Comparison of ENCODE assay signal across 14 mouse cellular contexts in genomic region chr10:68008198-68008955, GRCm38 (mm10). TPM values are rescaled to one million over a fixed set of nuclear protein-coding genes. Genes with fewer than 3 reads are reported as not detected.
DNase-seq lines count a peak whose midpoint lies in the region; ATAC-seq and TF ChIP-seq lines count a peak whose summit lies in the region.
"Had no signal": no experiment of that assay in that cellular context is flagged by ENCODE, and none has a peak within 500 bp of the region (broad histone marks: within the 10 kb centered on the region; RNA-seq: fewer than 3 reads in every experiment).

No protein-coding gene starts in this region.

- H3K36me3 ChIP-seq in kidney, adult 2 months (ENCODE audit: control insufficient read depth, insufficient read depth, low read length) = no peaks in the 10 kb centered on the region
- H3K36me3 ChIP-seq in kidney, embryonic 16.5 days (ENCODE audit: insufficient read depth, low read length) = peaks cover 12% of the 10 kb centered on the region; the same call in 1 of the 2 replicates
- 0 out of 2 replicates have a peak, but pooled peaks cover 6% of the 10 kb centered on the region for H3K36me3 ChIP-seq in heart, postnatal 0 days (replicated peaks; ENCODE audit: control insufficient read depth, insufficient read depth, low read length)
- H3K36me3 ChIP-seq in midbrain, embryonic 15.5 days (replicated peaks) = no peaks in the 10 kb centered on the region

- peaks cover 9% of the 10 kb centered on the region; the same call in 1 of the 2 replicates for H3K9me3 ChIP-seq in kidney, embryonic 16.5 days (ENCODE audit: low read length)
- H3K9me3 ChIP-seq in heart, postnatal 0 days (replicated peaks; ENCODE audit: control insufficient read depth, low read length) = no peaks in the 10 kb centered on the region
- H3K9me3 ChIP-seq in midbrain, embryonic 15.5 days = no peaks in the 10 kb centered on the region
- H3K9me3 ChIP-seq: neural tube, embryonic 12.5 days had no signal

- no peak overlapping the region for H3K4me3 ChIP-seq in kidney, adult 2 months (ENCODE audit: insufficient read depth, low read depth, low read length)
- no peak overlapping the region for H3K4me3 ChIP-seq in kidney, embryonic 16.5 days (ENCODE audit: low read length)
- no peak overlapping the region for H3K4me3 ChIP-seq in heart, postnatal 0 days (ENCODE audit: low read depth, low read length)
- no peak overlapping the region for H3K4me3 ChIP-seq in midbrain, embryonic 15.5 days
- H3K4me3 ChIP-seq: embryonic facial prominence, embryonic 13.5 days; neural tube, embryonic 12.5 days had no signal

- TF ChIP-seq CTCF in kidney, adult 2 months (conservative IDR thresholded peaks at IDR 0.05; ENCODE audit: insufficient read depth, insufficient read length, low read depth, low read length) = no peak
- TF ChIP-seq CTCF in heart, postnatal 0 days (IDR thresholded peaks at IDR 0.05; ENCODE audit: low read depth) = peak; percentile 19; the same call in 1 of the 2 replicates

- WGBS in kidney, adult 2 months = 68% methylated on average over 13 of the region's 13 CpGs
- 68% methylated on average over 13 of the region's 13 CpGs for WGBS in kidney, embryonic 16.5 days
- 37% methylated on average over 13 of the region's 13 CpGs for WGBS in heart, postnatal 0 days
- WGBS in midbrain, embryonic 15.5 days = 90% methylated on average over 13 of the region's 13 CpGs

- TF ChIP-seq EP300 in heart, postnatal 0 days (IDR thresholded peaks at IDR 0.05; ENCODE audit: low read depth) = no peak

- H3K4me1 ChIP-seq in kidney, adult 2 months (ENCODE audit: control insufficient read depth, insufficient read depth, low read length) = no peaks in the 10 kb centered on the region
- peaks cover 6% of the 10 kb centered on the region; the same call in 1 of the 2 replicates for H3K4me1 ChIP-seq in kidney, embryonic 16.5 days (ENCODE audit: insufficient read depth, low read length)
- peaks cover 12% of the 10 kb centered on the region for H3K4me1 ChIP-seq in heart, postnatal 0 days (ENCODE audit: control insufficient read depth, insufficient read depth)
- no peaks in the 10 kb centered on the region for H3K4me1 ChIP-seq in midbrain, embryonic 15.5 days
- H3K4me1 ChIP-seq: neural tube, embryonic 12.5 days had no signal

- TF ChIP-seq POLR2A in kidney, adult 2 months (IDR thresholded peaks at IDR 0.05; ENCODE audit: low read depth, low read length) = no peak

- H3K4me2 ChIP-seq in kidney, embryonic 16.5 days (replicated peaks; ENCODE audit: low read depth, low read length) = no peak overlapping the region
- no peak overlapping the region for H3K4me2 ChIP-seq in heart, postnatal 0 days (ENCODE audit: low read depth, low read length)
- H3K4me2 ChIP-seq in midbrain, embryonic 15.5 days = no peak overlapping the region
- H3K4me2 ChIP-seq: embryonic facial prominence, embryonic 13.5 days; neural tube, embryonic 12.5 days had no signal

- H3K27me3 ChIP-seq in kidney, adult 2 months (replicated peaks; ENCODE audit: control insufficient read depth, insufficient read depth, low read length) = no peaks in the 10 kb centered on the region
- no peaks in the 10 kb centered on the region for H3K27me3 ChIP-seq in kidney, embryonic 16.5 days (ENCODE audit: insufficient read depth, low read length)
- H3K27me3 ChIP-seq in heart, postnatal 0 days (ENCODE audit: control insufficient read depth, insufficient read depth, low read length) = no peaks in the 10 kb centered on the region
- no peaks in the 10 kb centered on the region for H3K27me3 ChIP-seq in midbrain, embryonic 15.5 days (replicated peaks)
- H3K27me3 ChIP-seq: embryonic facial prominence, embryonic 13.5 days; neural tube, embryonic 12.5 days had no signal

- H3K27ac ChIP-seq in kidney, adult 2 months (ENCODE audit: insufficient read depth, low read depth, low read length) = no peak overlapping the region
- no peak overlapping the region for H3K27ac ChIP-seq in kidney, embryonic 16.5 days (ENCODE audit: low read length)
- peak overlapping the region; percentile 61 for H3K27ac ChIP-seq in heart, postnatal 0 days (ENCODE audit: low read depth)
- H3K27ac ChIP-seq in midbrain, embryonic 15.5 days = no peak overlapping the region
- H3K27ac ChIP-seq: embryonic facial prominence, embryonic 13.5 days; neural tube, embryonic 12.5 days had no signal

- H3K9ac ChIP-seq in kidney, embryonic 16.5 days (replicated peaks; ENCODE audit: low read length) = no peak overlapping the region
- no peak overlapping the region for H3K9ac ChIP-seq in heart, postnatal 0 days (replicated peaks; ENCODE audit: low read depth, low read length)
- H3K9ac ChIP-seq in midbrain, embryonic 15.5 days = no peak overlapping the region
- H3K9ac ChIP-seq: embryonic facial prominence, embryonic 13.5 days; neural tube, embryonic 12.5 days had no signal

- DNase-seq in kidney, adult 2 months = peak; percentile 50
- DNase-seq in B cell, adult 2 months = peak; percentile 26 to 47
- peak; percentile 59 for DNase-seq in R1 (ENCODE audit: low read depth, low spot score)
- DNase-seq in heart, postnatal 0 days (ENCODE audit: low spot score) = peak; percentile 57
- no peak for DNase-seq in layer of hippocampus, adult 9-11 months
- DNase-seq in testis, postnatal 10 days (ENCODE audit: low spot score) = no peak
- DNase-seq: cerebellum, adult 11-12 months; gastrocnemius, postnatal 36 days; thymus, adult 2 months had no signal

- no peak for ATAC-seq in kidney, embryonic 16.5 days (ENCODE audit: low FRiP score, low TSS enrichment)
- peak; percentile 72 for ATAC-seq in heart, postnatal 0 days (ENCODE audit: insufficient read depth, low read depth)
- no peak for ATAC-seq in midbrain, embryonic 15.5 days (replicated peaks)
- ATAC-seq: intestine, embryonic 16.5 days had no signal

RNA-seq across cellular contexts. Expression of gene Rtkn2, which starts 29.0 kb away (rescaled TPM):
- 0.05 TPM in 1 of 2 replicates, not detected in the other for polyA plus RNA-seq in kidney, adult 2 months (2012; rRNA removed)
- polyA plus RNA-seq in kidney, embryonic 16.5 days (2015; fragmentation: Nextera tagmentation; extraction: Ambion mirVana) = 10.2 TPM in 2 replicates
- 0.27 and 2.9 TPM in 2 replicates for total RNA-seq in heart, postnatal 0 days (2014; rRNA removed; ENCODE audit: low replicate concordance)
- 2.1 and 2.2 TPM in 2 replicates for polyA plus RNA-seq in heart, postnatal 0 days (2015; fragmentation: Nextera tagmentation; extraction: Ambion mirVana)
- 3.7 and 3.9 TPM in 2 replicates for polyA plus RNA-seq in midbrain, embryonic 15.5 days (2015; fragmentation: Nextera tagmentation; extraction: Ambion mirVana)

Comparison
In these comparisons a context has a peak if more than half of its experiments do, and no peak if none do; other contexts are left out.
1. DNase-seq: peak in kidney, adult 2 months (single experiment), B cell, adult 2 months (2 of 2), R1 (single experiment) and heart, postnatal 0 days (single experiment); none in layer of hippocampus, adult 9-11 months (single experiment) and testis, postnatal 10 days (single experiment).